ENCODE assay signal across 7 mouse cellular contexts in genomic region chr5:132541371-132541931, GRCm38 (mm10). TPM values are rescaled to one million over a fixed set of nuclear protein-coding genes. Genes with fewer than 3 reads are reported as not detected.
DNase-seq lines count a peak whose midpoint lies in the region; ATAC-seq lines count a peak whose summit lies in the region.

No protein-coding gene starts in this region.

- no peaks in the 10 kb centered on the region for H3K36me3 ChIP-seq in heart, embryonic 11.5 days (ENCODE audit: control insufficient read depth, insufficient read depth, low read length)
- no peaks in the 10 kb centered on the region for H3K36me3 ChIP-seq in stomach, embryonic 15.5 days

- no peaks in the 10 kb centered on the region for H3K9me3 ChIP-seq in heart, embryonic 11.5 days (replicated peaks; ENCODE audit: control insufficient read depth, low read length)
- H3K9me3 ChIP-seq in stomach, embryonic 15.5 days: no peaks in the 10 kb centered on the region

- peak overlapping the region; percentile 62 for H3K4me3 ChIP-seq in heart, embryonic 11.5 days (ENCODE audit: low read depth, low read length)
- H3K4me3 ChIP-seq in stomach, embryonic 15.5 days (replicated peaks): peak overlapping the region; percentile 77

- under 1% methylated on average over 46 of the region's 46 CpGs for WGBS in heart, embryonic 11.5 days (ENCODE audit: insufficient replicate concordance)
- 1% methylated on average over 46 of the region's 46 CpGs for WGBS in stomach, embryonic 15.5 days

- no peaks in the 10 kb centered on the region for H3K27me3 ChIP-seq in heart, embryonic 11.5 days (ENCODE audit: control insufficient read depth, insufficient read depth, low read length)
- H3K27me3 ChIP-seq in stomach, embryonic 15.5 days (replicated peaks): no peaks in the 10 kb centered on the region

- peak; percentile 21 for DNase-seq in urinary bladder, postnatal 14 days (ENCODE audit: low spot score)
- no peak for DNase-seq in urinary bladder, postnatal 10 days (ENCODE audit: low spot score)
- peak; percentile 35 for DNase-seq in embryo, embryonic 10 days (ENCODE audit: low spot score)
- peak; percentile 30 for DNase-seq in kidney, postnatal 14 days
- DNase-seq in lung, postnatal 14 days: peak; percentile 35

- peak overlapping the region; percentile 84 for H3K4me2 ChIP-seq in heart, embryonic 11.5 days
- H3K4me2 ChIP-seq in stomach, embryonic 15.5 days: peak overlapping the region; percentile 90

- 0 out of 2 replicates have a peak overlapping the region, but pooled peaks have one; percentile 87 for H3K27ac ChIP-seq in heart, embryonic 11.5 days (ENCODE audit: low read depth, low read length)
- peak overlapping the region; percentile 94; the same call in 1 of the 2 replicates for H3K27ac ChIP-seq in stomach, embryonic 15.5 days

- peak overlapping the region; percentile 79 for H3K9ac ChIP-seq in heart, embryonic 11.5 days (ENCODE audit: low read depth, low read length)
- H3K9ac ChIP-seq in stomach, embryonic 15.5 days: peak overlapping the region; percentile 74

- H3K4me1 ChIP-seq in heart, embryonic 11.5 days (ENCODE audit: control insufficient read depth, insufficient read depth, low read length): no peaks in the 10 kb centered on the region; the same call in 1 of the 2 replicates
- peaks cover 12% of the 10 kb centered on the region for H3K4me1 ChIP-seq in stomach, embryonic 15.5 days

- ATAC-seq in heart, embryonic 11.5 days (replicated peaks; ENCODE audit: insufficient number of reproducible peaks, low FRiP score, low TSS enrichment): no peak
- no peak for ATAC-seq in stomach, embryonic 15.5 days (ENCODE audit: insufficient read depth, low FRiP score, low read depth)

RNA-seq across cellular contexts. Expression of gene Auts2, which starts 1.7 kb away (rescaled TPM):
- 17.7 and 19.8 TPM in 2 replicates for polyA plus RNA-seq in heart, embryonic 11.5 days (2014; fragmentation: Nextera tagmentation; extraction: Ambion mirVana)
- 25.5 and 26.2 TPM in 2 replicates for polyA plus RNA-seq in stomach, embryonic 15.5 days (2015; fragmentation: Nextera tagmentation; extraction: Ambion mirVana)
